Mouse (Mus musculus) left cerebral cortex, adult 18-20 months (tissue): ENCODE data around the gene AL731706.2. TPM values are rescaled to one million over a fixed set of nuclear protein-coding genes. Genes with fewer than 3 reads are reported as not detected.
"Not testable (repeated sequence)": the region's sequence is repeated elsewhere in the genome, so short reads cannot be mapped to it uniquely, and the experiment has no call there.

Experiments used
- DNase-seq, 2 experiments: peaks; one replicate each; pipeline ENCODE4 v3.0.0; 2021 to 2022; ENCODE audit warnings: low spot score in 2 of 2, mixed read lengths in 1 of 2
- long read RNA-seq, 2 experiments: library from polyadenylated mRNA; stranded (forward); transcript quantifications; one replicate each; pipeline ENCODE4 v2.0.0; 2021
- total RNA-seq, 2 experiments: library from RNA; stranded (reverse); gene quantifications; 2 replicates each; pipeline ENCODE4 v1.2.3; 2021

The AL731706.2 gene
- total RNA-seq, result 10 to 100 TPM; 26.9 to 32.8 TPM
- long read RNA-seq, experiment 1, result 0 reads
- long read RNA-seq, experiment 2, result 0 reads

- DNase-seq, result no peak
Measured at GRCm38 (mm10) chr2:136885579-136885978, at the start of gene AL731706.2. AL731706.2 (minus strand) TSS chr2:136885679.

- peak; percentile 21 to 28 for DNase-seq
Measured at GRCm38 (mm10) chr2:136921003-136921408, 35.5 kb upstream of the AL731706.2 start.

GRCm38 (mm10) chr2:136920257-136920993, 34.9 kb upstream of the AL731706.2 start:
- DNase-seq, result no peak

- DNase-seq, result no peak
Measured at GRCm38 (mm10) chr2:136919433-136919832, 34.0 kb upstream of the AL731706.2 start.

GRCm38 (mm10) chr2:136914334-136914902, 28.9 kb upstream of the AL731706.2 start:
- DNase-seq, result no peak

- no peak for DNase-seq
Measured at GRCm38 (mm10) chr2:136913021-136913420, 27.5 kb upstream of the AL731706.2 start.

- DNase-seq, result no peak
Measured at GRCm38 (mm10) chr2:136911958-136912411, 26.5 kb upstream of the AL731706.2 start.

GRCm38 (mm10) chr2:136909298-136909697, 23.8 kb upstream of the AL731706.2 start:
- no peak for DNase-seq

- DNase-seq, result no peak
Measured at GRCm38 (mm10) chr2:136908596-136908995, 23.1 kb upstream of the AL731706.2 start.

GRCm38 (mm10) chr2:136896131-136896530, 10.7 kb upstream of the AL731706.2 start:
- DNase-seq, result no peak

GRCm38 (mm10) chr2:136894494-136894893, 9.0 kb upstream of the AL731706.2 start:
- DNase-seq, result no peak

- DNase-seq, result peak; percentile 96 to 97
Measured at GRCm38 (mm10) chr2:136891951-136892371, 6.5 kb upstream of the AL731706.2 start.

- DNase-seq, result peak; percentile 99
Measured at GRCm38 (mm10) chr2:136891068-136891950, 5.8 kb upstream of the AL731706.2 start, which contains the start of the genes Slx4ip, AL731706.1 and Mkks. Slx4ip (plus strand) TSS chr2:136891218. AL731706.1 (minus strand) TSS chr2:136891389. Mkks (minus strand) TSS chr2:136891389.

- not testable (repeated sequence) for DNase-seq
Measured at GRCm38 (mm10) chr2:136890716-136891067, 5.2 kb upstream of the AL731706.2 start.

GRCm38 (mm10) chr2:136886846-136887245, 1.4 kb upstream of the AL731706.2 start:
- DNase-seq, result peak; percentile 50 to 60

- no peak for DNase-seq
Measured at GRCm38 (mm10) chr2:136854543-136855388, 30.7 kb downstream of the AL731706.2 start.

- DNase-seq, result no peak
Measured at GRCm38 (mm10) chr2:136850366-136850765, 35.1 kb downstream of the AL731706.2 start.

- no peak for DNase-seq
Measured at GRCm38 (mm10) chr2:136837994-136838393, 47.5 kb downstream of the AL731706.2 start.

GRCm38 (mm10) chr2:136835882-136836281, 49.6 kb downstream of the AL731706.2 start:
- DNase-seq, result peak; percentile 30 to 41
